In the genomic region with DNA sequence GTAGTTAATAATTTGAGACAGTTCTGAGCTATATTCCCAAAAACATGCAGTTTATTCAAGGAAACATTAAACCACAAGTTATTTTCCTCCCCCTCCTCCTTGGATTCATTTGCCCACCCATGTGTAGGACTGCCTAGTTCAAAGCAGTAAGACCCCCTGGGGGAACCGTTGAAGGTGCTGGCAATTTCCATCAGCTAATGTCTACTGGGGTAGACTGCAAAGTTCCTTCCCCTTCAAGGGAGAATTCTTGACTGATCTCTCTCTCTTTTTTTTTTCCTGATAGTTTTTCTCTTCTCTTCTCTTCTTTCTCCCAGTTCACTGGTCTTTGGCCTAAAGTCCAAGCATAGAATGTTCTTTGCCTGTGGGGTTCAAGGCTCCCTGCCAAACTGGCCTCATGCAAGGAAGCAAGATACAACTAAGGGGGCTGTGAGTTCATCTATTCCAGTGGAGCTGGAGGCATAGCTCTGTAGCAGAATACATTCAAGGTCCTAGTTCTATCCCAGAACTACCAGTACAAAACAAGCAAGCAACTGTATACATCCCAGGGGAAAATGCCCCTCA, we compare ENCODE assay signal across 10 mouse cellular contexts. TPM values are rescaled to one million over a fixed set of nuclear protein-coding genes. Genes with fewer than 3 reads are reported as not detected.
A peak's percentile ranks its signal among the peaks of the same experiment; 100 is the strongest.
DNase-seq lines count a peak whose midpoint lies in the region; ATAC-seq and TF ChIP-seq lines count a peak whose summit lies in the region.
"Had no signal": no experiment of that assay in that cellular context is flagged by ENCODE, and none has a peak within 500 bp of the region (broad histone marks: within the 10 kb centered on the region; RNA-seq: fewer than 3 reads in every experiment).

No protein-coding gene starts in this region.

- peak; percentile 66 for DNase-seq in liver, adult 2 months (ENCODE audit: extremely low read depth, low read depth, low spot score)
- DNase-seq in liver = no peak
- peak; percentile 53 for DNase-seq in kidney, adult 2 months
- no peak for DNase-seq in right cerebral cortex, postnatal 14 days
- DNase-seq in yolk sac, embryonic 10.5 days (ENCODE audit: low spot score) = no peak

- no peak for TF ChIP-seq CTCF in liver, adult 2 months (IDR thresholded peaks at IDR 0.05; ENCODE audit: low read depth, low read length)
- no peak for TF ChIP-seq CTCF in kidney, adult 2 months (conservative IDR thresholded peaks at IDR 0.05; ENCODE audit: insufficient read depth, insufficient read length, low read depth, low read length)

- no peak overlapping the region for H3K9ac ChIP-seq in liver, adult 2 months (ENCODE audit: low read depth, low read length)
- H3K9ac ChIP-seq in hindbrain, embryonic 13.5 days = no peak overlapping the region
- H3K9ac ChIP-seq in midbrain, embryonic 15.5 days = no peak overlapping the region

- H3K27me3 ChIP-seq in liver, adult 2 months (ENCODE audit: control insufficient read depth, insufficient read depth, low read length) = no peaks in the 10 kb centered on the region
- no peaks in the 10 kb centered on the region for H3K27me3 ChIP-seq in hindbrain, embryonic 13.5 days
- H3K27me3 ChIP-seq in kidney, adult 2 months (replicated peaks; ENCODE audit: control insufficient read depth, insufficient read depth, low read length) = no peaks in the 10 kb centered on the region
- no peaks in the 10 kb centered on the region for H3K27me3 ChIP-seq in midbrain, embryonic 15.5 days (replicated peaks)

- H3K79me2 ChIP-seq in liver, adult 2 months (ENCODE audit: control insufficient read depth, insufficient read depth, low read length) = no peaks in the 10 kb centered on the region

- no peaks in the 10 kb centered on the region; the same call in 1 of the 2 replicates for H3K4me1 ChIP-seq in liver, adult 2 months (ENCODE audit: control insufficient read depth, insufficient read depth, low read length)
- H3K4me1 ChIP-seq in hindbrain, embryonic 13.5 days (replicated peaks) = no peaks in the 10 kb centered on the region
- no peaks in the 10 kb centered on the region; the same call in 1 of the 2 replicates for H3K4me1 ChIP-seq in kidney, adult 2 months (ENCODE audit: control insufficient read depth, insufficient read depth, low read length)
- H3K4me1 ChIP-seq in midbrain, embryonic 15.5 days = no peaks in the 10 kb centered on the region

- H3K36me3 ChIP-seq in liver, adult 2 months (ENCODE audit: control insufficient read depth, insufficient read depth, low read length) = no peaks in the 10 kb centered on the region
- H3K36me3 ChIP-seq in hindbrain, embryonic 13.5 days = no peaks in the 10 kb centered on the region
- H3K36me3 ChIP-seq in kidney, adult 2 months (ENCODE audit: control insufficient read depth, insufficient read depth, low read length) = no peaks in the 10 kb centered on the region
- H3K36me3 ChIP-seq in midbrain, embryonic 15.5 days (replicated peaks) = no peaks in the 10 kb centered on the region

- H3K9me3 ChIP-seq in hindbrain, embryonic 13.5 days = no peaks in the 10 kb centered on the region
- no peaks in the 10 kb centered on the region for H3K9me3 ChIP-seq in midbrain, embryonic 15.5 days

- no peak overlapping the region for H3K4me3 ChIP-seq in liver, adult 2 months (ENCODE audit: insufficient read depth, low read depth, low read length)
- H3K4me3 ChIP-seq in hindbrain, embryonic 13.5 days = 0 out of 2 replicates have a peak overlapping the region, but pooled peaks have one; percentile 39
- H3K4me3 ChIP-seq in kidney, adult 2 months (ENCODE audit: insufficient read depth, low read depth, low read length) = no peak overlapping the region
- H3K4me3 ChIP-seq in midbrain, embryonic 15.5 days = no peak overlapping the region
- H3K4me3 ChIP-seq: erythroblast, embryonic 14.5 days had no signal

- H3K4me2 ChIP-seq in hindbrain, embryonic 13.5 days = peak overlapping the region; percentile 59
- H3K4me2 ChIP-seq in midbrain, embryonic 15.5 days = peak overlapping the region; percentile 53; the same call in 1 of the 2 replicates

- no peak for TF ChIP-seq POLR2A in liver, adult 2 months (IDR thresholded peaks at IDR 0.05; ENCODE audit: extremely low read depth, insufficient read depth, low read length)
- no peak for TF ChIP-seq POLR2A in kidney, adult 2 months (IDR thresholded peaks at IDR 0.05; ENCODE audit: low read depth, low read length)

- peak overlapping the region; percentile 72 for H3K27ac ChIP-seq in liver, adult 2 months (replicated peaks; ENCODE audit: insufficient read depth, low read depth, low read length)
- H3K27ac ChIP-seq in hindbrain, embryonic 13.5 days = no peak overlapping the region
- no peak overlapping the region for H3K27ac ChIP-seq in kidney, adult 2 months (ENCODE audit: insufficient read depth, low read depth, low read length)
- H3K27ac ChIP-seq in midbrain, embryonic 15.5 days = no peak overlapping the region

- no peak for ATAC-seq in hindbrain, embryonic 13.5 days (ENCODE audit: low FRiP score)
- no peak for ATAC-seq in midbrain, embryonic 15.5 days (replicated peaks)

- WGBS in liver, adult 2 months = 18% methylated on average over 1 of the region's 1 CpGs
- 50% methylated on average over 1 of the region's 1 CpGs for WGBS in hindbrain, embryonic 13.5 days
- WGBS in kidney, adult 2 months = 17% methylated on average over 1 of the region's 1 CpGs
- WGBS in midbrain, embryonic 15.5 days = 56% methylated on average over 1 of the region's 1 CpGs

RNA-seq across cellular contexts. Expression of a gene that starts 0.6 kb away (rescaled TPM):
- total RNA-seq in liver, adult 2 months (2014; rRNA removed) = 1,444 and 2,426 TPM in 2 replicates
- polyA plus RNA-seq in liver, adult 2 months (2012; rRNA removed) = 291 and 400 TPM in 2 replicates
- polyA plus RNA-seq in hindbrain, embryonic 13.5 days (2015; fragmentation: Nextera tagmentation; extraction: Ambion mirVana) = 0.56 and 0.57 TPM in 2 replicates
- polyA plus RNA-seq in kidney, adult 2 months (2012; rRNA removed) = 1.5 and 1.7 TPM in 2 replicates
- 0.54 and 1.0 TPM in 2 replicates for polyA plus RNA-seq in midbrain, embryonic 15.5 days (2015; fragmentation: Nextera tagmentation; extraction: Ambion mirVana)
- total RNA-seq: ES-E14 had no signal
- polyA plus RNA-seq: erythroblast, embryonic 14.5 days; neural tube, embryonic 11.5 days had no signal

Comparison
In these comparisons a context has a peak if more than half of its experiments do, and no peak if none do; other contexts are left out.
1. DNase-seq: peak in liver, adult 2 months (single experiment) and kidney, adult 2 months (single experiment); none in liver (single experiment), right cerebral cortex, postnatal 14 days (single experiment) and yolk sac, embryonic 10.5 days (single experiment).
2. RNA of a gene that starts 0.6 kb away (polyA plus RNA-seq): 291 to 400 TPM in liver, adult 2 months; 1.5 to 1.7 TPM in kidney, adult 2 months, 0.56 to 0.57 TPM in hindbrain, embryonic 13.5 days and 0.54 to 1.0 TPM in midbrain, embryonic 15.5 days; every median in the first group is over 100 times any median in the second.